Mouse (Mus musculus) lung, postnatal 0 days (tissue): ENCODE data around the gene Slc7a10.

Experiments
- CTCF ChIP-seq: IDR thresholded peaks from 2 replicates; pipeline ENCODE4 v1.5.1; 2016; ENCODE audit warnings: antibody characterized with exemption, mild to moderate bottlenecking
- EP300 ChIP-seq: IDR thresholded peaks from 2 replicates; pipeline ENCODE4 v1.6.1; 2016; ENCODE audit warnings: antibody characterized with exemption, mild to moderate bottlenecking, control low read depth

GRCm38 (mm10) chr7:35175533-35175932, 10.7 kb upstream of the Slc7a10 start:
- TF ChIP-seq CTCF (no peak), EP300 (no peak)
